Mouse (Mus musculus) lung, postnatal 25 days (tissue): ENCODE results near the gene Paqr8.

ENCODE experiments used
- DNase-seq: peaks from one replicate; pipeline ENCODE4 v3.0.0; 2022; ENCODE audit warnings: low spot score

Gene Paqr8

DNA sequence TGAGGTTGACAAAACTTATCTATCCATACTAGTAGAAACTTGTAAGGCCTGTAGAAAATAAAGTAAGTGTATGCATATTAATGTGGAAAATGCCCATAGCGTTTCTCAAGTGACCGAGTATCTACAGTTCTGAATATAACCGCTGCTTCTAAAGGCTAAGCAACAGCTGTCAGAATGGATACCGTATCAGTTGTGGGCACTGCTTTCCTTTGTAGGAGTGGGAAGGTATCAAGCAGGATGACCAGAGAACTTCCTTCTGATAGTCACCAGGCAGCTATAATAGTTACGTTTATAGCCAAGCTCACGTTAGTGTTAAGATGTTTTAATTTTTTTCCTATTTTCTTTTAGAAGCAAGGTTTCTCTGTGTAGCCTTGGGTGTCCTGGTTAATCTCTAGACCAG is 83.0 kb downstream of the Paqr8 start:
- DNase-seq = no peak

DNA sequence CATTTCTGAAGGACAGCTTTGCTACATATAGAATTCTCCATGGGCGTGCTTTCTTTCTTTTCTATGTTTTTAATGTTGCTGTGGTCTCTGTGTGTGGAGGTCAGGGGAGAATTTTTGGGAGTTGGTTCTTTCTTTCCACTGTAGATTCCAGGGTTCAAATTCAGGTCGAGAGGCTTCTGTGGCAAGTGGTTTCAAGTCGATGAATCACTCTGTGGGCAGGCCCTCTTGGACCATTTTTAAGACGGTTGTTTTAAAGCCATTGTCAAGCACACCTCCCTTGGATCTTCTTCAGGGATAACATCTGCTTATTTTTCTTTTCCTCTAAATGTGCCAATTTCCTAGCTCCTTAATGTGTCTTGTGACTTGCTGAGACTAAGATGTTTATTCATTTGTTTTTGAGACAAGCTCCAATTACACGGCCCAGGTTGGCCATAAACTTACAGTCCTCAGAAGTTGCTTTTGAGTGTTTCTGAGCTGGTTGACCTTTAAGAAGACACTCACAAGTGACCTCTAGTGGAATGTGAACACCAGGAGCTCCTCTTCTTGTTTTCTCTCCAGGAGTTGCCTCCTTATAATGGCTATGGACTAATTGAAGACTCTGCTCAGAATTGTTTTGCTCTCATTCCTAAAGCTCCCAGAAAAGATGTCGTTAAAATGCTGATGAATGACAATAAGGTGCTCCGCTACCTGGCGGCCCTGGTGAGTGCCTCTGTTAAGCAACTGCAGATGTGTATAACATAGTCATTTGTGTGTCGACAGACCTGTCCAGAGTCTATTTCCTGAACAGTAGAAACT is 84.1 kb downstream of the Paqr8 start:
- DNase-seq = no peak

DNA sequence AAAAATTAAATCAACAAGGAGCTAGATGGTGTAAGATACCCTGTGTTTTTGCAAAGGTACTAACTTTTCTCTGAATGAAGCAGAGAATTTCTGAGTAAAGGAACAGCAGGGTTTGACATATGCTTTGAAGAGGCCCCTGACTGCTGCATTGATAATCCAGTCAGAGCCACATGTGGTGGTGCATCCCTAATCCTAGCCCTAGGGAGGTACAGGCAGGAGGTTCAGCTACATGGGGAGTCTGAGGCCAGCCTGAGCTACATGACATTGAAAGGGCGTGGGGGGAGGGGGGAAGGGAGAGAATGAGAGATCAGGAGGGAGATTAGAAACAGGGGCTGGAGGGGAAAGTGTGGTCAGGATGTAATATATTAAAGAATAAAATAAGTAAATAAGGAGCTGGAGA is 90.1 kb downstream of the Paqr8 start:
- no peak for DNase-seq

DNA sequence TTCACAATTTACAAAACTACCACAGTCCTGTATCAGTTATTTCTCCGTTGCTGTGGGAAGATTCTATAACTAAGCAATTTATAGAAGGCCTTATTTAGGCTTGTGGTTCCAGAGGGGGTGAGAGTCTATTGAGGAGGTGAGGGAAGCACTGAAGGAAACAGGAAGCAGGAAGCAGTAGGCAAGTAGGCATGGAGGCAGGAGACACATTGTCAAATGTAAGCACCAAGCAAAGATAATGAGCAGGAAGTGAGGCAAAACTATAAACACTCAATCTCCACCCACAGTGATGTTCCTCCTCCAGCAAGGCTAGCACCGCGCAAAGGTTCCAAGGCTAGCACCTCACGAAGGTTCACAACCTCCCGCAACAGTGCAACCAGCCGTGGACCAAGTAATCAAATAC is 91.4 kb downstream of the Paqr8 start:
- no peak for DNase-seq

DNA sequence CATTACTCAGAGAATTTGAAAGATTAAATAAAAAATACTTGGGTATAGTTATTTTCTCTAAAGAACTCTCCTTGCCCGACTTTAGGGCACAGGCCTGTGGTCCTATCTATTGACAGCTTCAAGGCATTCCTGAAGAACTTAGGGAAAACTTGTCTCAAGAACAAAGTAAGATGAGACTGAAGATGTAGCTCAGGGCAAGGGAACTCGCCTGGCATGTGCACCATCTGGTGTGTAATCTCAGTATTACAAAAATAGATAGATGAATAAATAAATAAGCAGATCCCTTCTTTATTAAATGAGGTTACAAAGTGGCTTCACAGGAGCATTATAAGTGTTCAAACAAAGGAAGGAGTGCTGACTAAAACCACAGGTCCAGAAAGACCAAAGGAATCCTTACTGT is 93.7 kb downstream of the Paqr8 start:
- DNase-seq = no peak

DNA sequence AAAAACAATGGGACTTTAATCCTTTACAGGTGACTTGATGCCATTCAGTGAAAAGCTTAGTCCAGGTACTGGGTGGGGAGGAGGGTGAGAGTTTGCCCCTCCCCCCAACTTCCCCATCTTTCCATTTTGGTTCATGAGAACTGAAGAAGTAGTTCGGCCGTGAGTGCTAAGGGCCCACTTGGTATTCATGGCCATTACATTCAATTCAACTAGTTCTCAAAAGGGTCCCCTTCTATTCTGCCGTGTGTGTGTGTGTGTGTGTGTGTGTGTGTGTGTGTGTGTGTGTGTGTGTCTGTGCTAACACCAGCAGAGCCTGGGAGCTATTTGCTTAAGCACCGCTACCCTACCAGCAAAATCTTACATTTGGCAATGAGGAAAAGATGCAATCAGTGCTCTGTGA is 94.2 kb downstream of the Paqr8 start:
- DNase-seq = no peak

DNA sequence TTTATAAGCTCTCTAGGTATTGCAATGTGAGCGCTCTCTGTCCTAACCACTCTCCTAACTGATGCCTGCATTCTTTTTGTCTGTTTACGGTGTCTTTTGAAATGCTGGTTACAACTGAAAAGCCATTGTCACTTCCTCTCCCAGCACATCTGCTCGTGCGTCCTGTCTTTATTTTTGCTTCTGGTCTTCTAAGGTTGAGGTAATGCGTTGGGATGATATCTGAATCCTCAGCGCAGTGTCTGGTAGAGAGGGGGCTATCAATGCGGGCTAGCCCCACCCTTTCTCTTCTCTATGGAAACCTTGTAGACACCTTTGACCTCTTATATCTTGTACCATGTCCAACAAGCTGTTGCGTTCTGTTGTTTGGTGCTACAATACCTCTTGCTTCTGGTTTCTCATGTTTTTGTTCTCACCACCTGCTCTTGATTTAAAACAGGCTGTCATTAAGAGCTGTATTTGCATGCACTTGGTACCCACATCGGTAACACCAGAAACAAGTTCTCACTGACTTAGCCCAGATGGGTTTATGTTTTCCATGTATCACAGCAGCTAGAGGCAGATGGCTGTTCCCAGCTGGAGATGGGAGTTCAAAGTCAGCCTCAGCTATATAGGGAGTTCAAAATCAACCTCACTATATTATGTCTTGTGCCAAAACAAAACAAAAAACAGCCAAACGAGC is 96.1 kb downstream of the Paqr8 start:
- DNase-seq = no peak
